Mouse (Mus musculus) ES-E14 (cell line): ENCODE measurements around the gene Ank2. TPM values are rescaled to one million over a fixed set of nuclear protein-coding genes. Genes with fewer than 3 reads are reported as not detected.

ENCODE experiments used
- DNase-seq: peaks from one replicate; pipeline ENCODE4 v3.0.0-alpha.2; 2013; ENCODE audit warnings: low read depth, low spot score
- H3K27ac ChIP-seq: 2 replicates; pipeline ENCODE4 v1.5.1; 2012; ENCODE audit warnings: low read depth, mild to moderate bottlenecking, low read length, moderate library complexity, mixed read lengths; ENCODE audit not compliant: poor library complexity, insufficient read depth, severe bottlenecking
- H3K36me3 ChIP-seq: 2 replicates; pipeline ENCODE4 v1.6.1; 2012; ENCODE audit warnings: mild to moderate bottlenecking, low read length, moderate library complexity, mixed read lengths; ENCODE audit not compliant: control insufficient read depth, poor library complexity, insufficient read depth, severe bottlenecking
- H3K4me1 ChIP-seq, 2 experiments: fragments of 150-350 bp in 1 of 2; sonication (generic) in 1 of 2; 2 replicates each; pipeline ENCODE4 v1.6.1; 2012; ENCODE audit warnings: low read length in 2 of 2, mild to moderate bottlenecking in 1 of 2, mixed read lengths in 1 of 2; ENCODE audit not compliant: control insufficient read depth in 2 of 2, insufficient read depth in 2 of 2, poor library complexity in 1 of 2
- H3K4me3 ChIP-seq, 2 experiments: fragments of 150-350 bp in 1 of 2; sonication (generic) in 1 of 2; 2 replicates each; pipeline ENCODE4 v1.5.1; 2012; ENCODE audit warnings: low read length in 2 of 2, low read depth in 1 of 2, mild to moderate bottlenecking in 1 of 2, mixed read lengths in 1 of 2; ENCODE audit not compliant: insufficient read depth in 1 of 2, poor library complexity in 1 of 2, severe bottlenecking in 1 of 2
- H3K9ac ChIP-seq: 2 replicates; pipeline ENCODE4 v1.6.1; 2012; ENCODE audit warnings: low read depth, mild to moderate bottlenecking, low read length, mixed read lengths; ENCODE audit not compliant: poor library complexity, insufficient read depth, severe bottlenecking
- H3K9me3 ChIP-seq: fragments of 150-350 bp; sonication (generic); 2 replicates; pipeline ENCODE4 v1.6.1; 2012; ENCODE audit warnings: low read depth, mild to moderate bottlenecking, low read length; ENCODE audit not compliant: control insufficient read depth, insufficient read depth
- CHD2 ChIP-seq: IDR thresholded peaks from 2 replicates; pipeline ENCODE4 v1.6.1; 2014; ENCODE audit warnings: mild to moderate bottlenecking, low read depth, low read length, inconsistent platforms
- HCFC1 ChIP-seq: IDR thresholded peaks from 2 replicates; pipeline ENCODE4 v1.6.1; 2012; ENCODE audit warnings: low read length, inconsistent platforms, borderline replicate concordance; ENCODE audit not compliant: insufficient read depth
- MAFK ChIP-seq: IDR thresholded peaks from 2 replicates; pipeline ENCODE4 v1.6.1; 2014; ENCODE audit warnings: mild to moderate bottlenecking, low read depth, low read length, inconsistent platforms; ENCODE audit not compliant: insufficient read depth
- ZC3H11A ChIP-seq: IDR thresholded peaks from 2 replicates; pipeline ENCODE4 v1.6.1; 2012; ENCODE audit warnings: low read depth, mild to moderate bottlenecking, inconsistent platforms, low read length, borderline replicate concordance
- ZNF384 ChIP-seq: IDR thresholded peaks from 2 replicates; pipeline ENCODE4 v1.6.1; 2012; ENCODE audit warnings: low read depth, low read length, inconsistent platforms
- in situ Hi-C, 2 experiments: fragments of 600-800 bp; cut with MboI; formaldehyde crosslinking; loops; one replicate each; pipeline ENCODE4 v1.15.1; 2025; ENCODE audit warnings: low sequenced_read_pairs in 2 of 2, inconsistent platforms in 1 of 2; ENCODE audit not compliant: unreplicated experiment in 2 of 2
- total RNA-seq: library from RNA; depleted of rRNA; stranded (reverse); fragments of 300-350 nt; gene quantifications from 2 replicates; pipeline ENCODE4 v1.2.3, GENCODE M21; 2012

Gene Ank2
- total RNA-seq, 1 experiment, result 15.2 TPM

DNA sequence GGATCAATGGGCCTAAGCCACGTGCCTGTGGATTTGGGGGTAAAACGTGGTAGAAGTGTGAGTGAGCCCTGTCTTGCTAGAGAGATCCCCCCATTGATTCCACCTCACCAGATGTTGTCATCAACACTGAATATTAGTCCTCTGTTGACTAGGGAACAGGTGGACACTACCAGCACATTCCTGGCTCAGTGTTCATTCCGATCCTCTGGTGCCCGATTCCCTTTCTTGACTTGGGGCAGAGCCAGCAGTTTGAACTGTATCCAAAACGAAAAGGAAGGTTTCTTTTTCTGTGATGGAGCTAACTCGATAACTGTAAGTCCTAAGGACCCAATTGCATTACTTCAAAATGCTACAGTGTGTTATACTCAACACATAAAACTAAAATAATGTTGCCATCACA is 382.9 kb downstream of the Ank2 start:
- in situ Hi-C loops, result no loop called here

GRCm38 (mm10) chr3:127113238-127113637 is 385.9 kb downstream of the Ank2 start:
- DNase-seq, result no peak
- TF ChIP-seq ZC3H11A (no peak), ZNF384 (no peak), MAFK (no peak)
- in situ Hi-C loops, result no loop called here
- H3K4me1 ChIP-seq, result no peaks in the 10 kb centered on the region
- no peak overlapping the region for H3K4me3 ChIP-seq
- no peaks in the 10 kb centered on the region for H3K36me3 ChIP-seq
- no peaks in the 10 kb centered on the region for H3K9me3 ChIP-seq
- H3K9ac ChIP-seq, result no peak overlapping the region
- H3K27ac ChIP-seq, result no peak overlapping the region

More for the DNA sequence above, 382.9 kb downstream of the Ank2 start:
- Histone ChIP-seq H3K36me3 (no peaks in the 10 kb centered on the region), H3K4me1 (no peaks in the 10 kb centered on the region), H3K9me3 (no peaks in the 10 kb centered on the region), H3K4me3 (no peak overlapping the region), H3K9ac (no peak overlapping the region), H3K27ac (no peak overlapping the region)
- no peak for TF ChIP-seq MAFK
- TF ChIP-seq HCFC1, result no peak
- DNase-seq, result no peak

- H3K9ac ChIP-seq, result no peak overlapping the region
- no peaks in the 10 kb centered on the region for H3K9me3 ChIP-seq
- no peak for TF ChIP-seq HCFC1
- no peak for TF ChIP-seq CHD2
- TF ChIP-seq ZNF384, result no peak
- no peak for TF ChIP-seq ZC3H11A
- TF ChIP-seq MAFK, result no peak
- no peak for DNase-seq
- no peaks in the 10 kb centered on the region for H3K4me1 ChIP-seq
- H3K36me3 ChIP-seq, result no peaks in the 10 kb centered on the region
- H3K27ac ChIP-seq, result no peak overlapping the region
- H3K4me3 ChIP-seq, result no peak overlapping the region
- in situ Hi-C loops, result no loop called here
Measured at GRCm38 (mm10) chr3:127109413-127109812, 389.7 kb downstream of the Ank2 start.

- H3K36me3 ChIP-seq, result no peaks in the 10 kb centered on the region
- no peak overlapping the region for H3K27ac ChIP-seq
- DNase-seq, result no peak
- no peak for TF ChIP-seq CHD2
- TF ChIP-seq ZC3H11A, result no peak
- no peak for TF ChIP-seq HCFC1
- TF ChIP-seq ZNF384, result no peak
- no peak for TF ChIP-seq MAFK
- H3K4me1 ChIP-seq, result no peaks in the 10 kb centered on the region
- H3K9me3 ChIP-seq, result no peaks in the 10 kb centered on the region
- in situ Hi-C loops, result no loop called here
- H3K9ac ChIP-seq, result no peak overlapping the region
- no peak overlapping the region for H3K4me3 ChIP-seq
Measured at GRCm38 (mm10) chr3:127108481-127108880, 390.7 kb downstream of the Ank2 start.

DNA sequence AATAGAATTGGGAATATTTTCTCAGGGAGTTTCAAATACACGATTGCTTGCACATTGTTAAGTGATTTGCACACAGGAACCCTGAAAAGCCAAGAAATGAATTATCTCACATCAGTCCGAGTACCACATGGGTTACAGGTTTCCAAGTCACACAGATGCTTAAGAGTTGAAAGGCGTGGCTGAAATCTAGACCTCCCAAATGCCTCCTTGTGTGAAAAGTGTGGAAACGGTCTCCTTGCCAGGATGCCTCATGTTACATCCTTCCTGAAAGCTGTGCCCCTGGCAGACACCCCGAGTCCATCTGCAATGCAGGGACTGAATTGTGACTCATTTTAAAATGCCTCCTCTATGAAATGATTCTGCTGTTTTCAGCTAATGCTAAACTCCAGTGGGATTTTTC is 391.9 kb downstream of the Ank2 start:
- H3K4me3 ChIP-seq, result no peak overlapping the region
- H3K36me3 ChIP-seq, result no peaks in the 10 kb centered on the region
- in situ Hi-C loops, result no loop called here
- no peak overlapping the region for H3K9ac ChIP-seq
- H3K27ac ChIP-seq, result no peak overlapping the region
- no peak for DNase-seq
- no peak for TF ChIP-seq HCFC1
- no peak for TF ChIP-seq ZC3H11A
- no peaks in the 10 kb centered on the region for H3K9me3 ChIP-seq
- no peaks in the 10 kb centered on the region for H3K4me1 ChIP-seq
